Mouse (Mus musculus) lung, postnatal 0 days (tissue): ENCODE data around the gene Galm.

ENCODE experiments used
- CTCF ChIP-seq: IDR thresholded peaks from 2 replicates; pipeline ENCODE4 v1.5.1; 2016; ENCODE audit warnings: antibody characterized with exemption, mild to moderate bottlenecking
- EP300 ChIP-seq: IDR thresholded peaks from 2 replicates; pipeline ENCODE4 v1.6.1; 2016; ENCODE audit warnings: antibody characterized with exemption, mild to moderate bottlenecking, control low read depth

DNA sequence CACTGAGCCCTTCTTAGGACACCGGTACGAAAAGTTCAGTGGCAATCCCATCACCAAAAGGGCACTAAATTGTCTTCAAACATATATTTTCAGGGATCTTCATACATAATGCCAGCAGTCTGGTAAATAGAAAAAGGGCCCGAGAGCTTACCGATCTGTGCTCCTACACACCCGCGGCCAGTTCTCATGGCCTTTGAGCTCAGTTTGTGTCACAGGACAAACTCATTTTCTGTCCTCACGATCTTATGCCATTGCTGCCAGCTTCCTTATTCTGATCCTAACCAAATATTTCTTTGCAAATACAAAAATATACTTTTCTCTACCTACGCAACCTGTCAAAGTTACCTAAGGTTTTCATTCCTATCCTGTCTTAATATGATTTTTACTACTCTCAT lies 30.6 kb upstream of the Galm start:
- no peak for TF ChIP-seq CTCF
- no peak for TF ChIP-seq EP300
